Mouse (Mus musculus): ENCODE measurements at regions not wholly inside any gene's neighbourhood (a gene's known extent, or its start where the extent isn't known, plus 50 kb on each side); places are given as distances from the start of the nearest gene placed in this dataset.

DNA sequence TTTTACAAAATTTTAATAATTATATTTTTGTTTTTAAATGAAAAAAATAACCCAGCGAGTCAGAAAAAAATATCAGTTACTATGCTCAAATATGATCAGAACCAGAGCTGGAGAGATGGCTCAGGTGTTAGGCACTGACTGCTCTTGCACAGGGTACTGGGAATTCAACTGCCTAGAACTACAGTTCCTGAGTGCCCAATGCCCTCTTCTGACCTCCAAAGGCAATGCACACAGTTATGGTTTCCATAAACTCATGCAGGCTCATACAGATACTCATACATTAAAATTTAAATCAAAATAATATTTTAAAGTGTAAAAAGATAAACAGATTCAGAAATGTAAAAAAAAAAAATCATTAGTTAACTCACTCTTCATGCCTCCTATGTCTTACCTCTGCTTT is 465.7 kb downstream of the Arl4a start:
- TF ChIP-seq CTCF (IDR thresholded peaks at IDR 0.05; ENCODE audit: low read depth): no peak
- no peak for TF ChIP-seq EP300 (IDR thresholded peaks at IDR 0.05; ENCODE audit: low read depth)

Data from heart, postnatal 0 days (tissue).